Mouse (Mus musculus) stomach, embryonic 16.5 days (tissue): ENCODE measurements at regions not wholly inside any gene's neighbourhood (a gene's known extent, or its start where the extent isn't known, plus 50 kb on each side); places are given as distances from the start of the nearest gene placed in this dataset.

Experiments used
- ATAC-seq: fragments of 200-750 bp; cut with Nextera tagmentation; 2 replicates; pipeline ENCODE4 v1.8.0; 2017; ENCODE audit warnings: moderate number of reproducible peaks, moderate TSS enrichment; ENCODE audit not compliant: insufficient read depth, low FRiP score
- H3K27ac ChIP-seq: fragments of 300-500 bp; sonication (generic); 2 replicates; pipeline ENCODE4 v1.5.1; 2014; ENCODE audit warnings: low read length
- H3K27me3 ChIP-seq: fragments of 300-500 bp; sonication (generic); 2 replicates; pipeline ENCODE4 v1.6.1; 2014; ENCODE audit warnings: low read length, control low read depth, mixed read lengths; ENCODE audit not compliant: control insufficient read depth, insufficient read depth
- H3K36me3 ChIP-seq: fragments of 300-500 bp; sonication (generic); 2 replicates; pipeline ENCODE4 v1.6.1; 2014; ENCODE audit warnings: low read length; ENCODE audit not compliant: control insufficient read depth, insufficient read depth
- H3K4me1 ChIP-seq: fragments of 300-500 bp; sonication (generic); 2 replicates; pipeline ENCODE4 v1.6.1; 2014; ENCODE audit warnings: low read length, control low read depth, mixed read lengths; ENCODE audit not compliant: control insufficient read depth, insufficient read depth
- H3K4me2 ChIP-seq: fragments of 300-500 bp; sonication (generic); 2 replicates; pipeline ENCODE4 v1.6.1; 2014; ENCODE audit warnings: low read depth, low read length, mixed read lengths
- H3K4me3 ChIP-seq: fragments of 300-500 bp; sonication (generic); replicated peaks from 2 replicates; pipeline ENCODE4 v1.5.1; 2014; ENCODE audit warnings: mild to moderate bottlenecking, low read length
- H3K9ac ChIP-seq: fragments of 300-500 bp; sonication (generic); 2 replicates; pipeline ENCODE4 v1.6.1; 2014; ENCODE audit warnings: low read length
- H3K9me3 ChIP-seq: fragments of 300-500 bp; sonication (generic); replicated peaks from 2 replicates; pipeline ENCODE4 v1.6.1; 2016; ENCODE audit warnings: low read length, control low read depth; ENCODE audit not compliant: control insufficient read depth
- WGBS: fragments of 180-500 bp; shearing (Covaris S2); extraction: QIAGEN DNeasy Blood & Tissue Kit; methylation state at CpG from one replicate; pipeline ENCODE4 v1.1.7; 2014; 5-methylcytosine and 5-hydroxymethylcytosine counted together

- no peak overlapping the region for H3K9ac ChIP-seq
- ATAC-seq = no peak
- H3K4me2 ChIP-seq = no peak overlapping the region
- no peak overlapping the region for H3K27ac ChIP-seq
- WGBS = 61% methylated on average over 11 of the region's 11 CpGs
- no peaks in the 10 kb centered on the region for H3K36me3 ChIP-seq
- H3K4me1 ChIP-seq = peaks cover 24% of the 10 kb centered on the region
- no peaks in the 10 kb centered on the region for H3K9me3 ChIP-seq
- H3K4me3 ChIP-seq = no peak overlapping the region
- no peaks in the 10 kb centered on the region for H3K27me3 ChIP-seq
These were observed 51.8 kb upstream of the Hnrnpa3 start for GRCm38 (mm10) chr2:75607010-75607915.

DNA sequence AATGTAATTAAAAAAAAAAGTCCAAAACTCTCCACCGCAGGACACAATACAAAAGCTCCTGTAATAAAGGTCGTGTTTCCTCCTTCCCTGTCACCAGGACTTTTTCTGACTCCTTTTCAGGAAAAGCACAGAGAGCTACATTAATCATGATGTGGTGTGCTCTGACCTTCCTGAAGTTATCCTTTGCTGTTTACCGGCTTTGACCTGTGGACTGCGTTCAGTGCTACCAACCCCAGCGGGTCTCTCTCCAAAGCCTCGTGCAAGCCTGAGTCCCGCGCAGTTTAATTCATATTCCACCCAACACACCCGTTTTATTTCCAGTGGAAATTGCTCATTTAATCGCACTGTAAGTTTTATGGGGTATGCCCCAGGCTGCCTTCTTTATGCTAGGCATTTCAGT, 51.1 kb upstream of the Hnrnpa3 start:
- no peaks in the 10 kb centered on the region for H3K27me3 ChIP-seq
- no peak for ATAC-seq
- WGBS = 50% methylated on average over 10 of the region's 10 CpGs
- H3K27ac ChIP-seq = peak overlapping the region; percentile 77; the same call in 1 of the 2 replicates
- 0 out of 2 replicates have a peak overlapping the region, but pooled peaks have one; percentile 35 for H3K9ac ChIP-seq
- peaks cover 31% of the 10 kb centered on the region for H3K4me1 ChIP-seq
- H3K4me3 ChIP-seq = no peak overlapping the region
- H3K9me3 ChIP-seq = no peaks in the 10 kb centered on the region
- H3K36me3 ChIP-seq = no peaks in the 10 kb centered on the region
- H3K4me2 ChIP-seq = no peak overlapping the region

GRCm38 (mm10) chr2:75608482-75608881, 50.6 kb upstream of the Hnrnpa3 start:
- Histone ChIP-seq H3K27me3 (no peaks in the 10 kb centered on the region), H3K9me3 (no peaks in the 10 kb centered on the region), H3K9ac (0 out of 2 replicates have a peak overlapping the region, but pooled peaks have one; percentile 35), H3K4me3 (no peak overlapping the region), H3K4me1 (peaks cover 34% of the 10 kb centered on the region), H3K36me3 (no peaks in the 10 kb centered on the region), H3K27ac (peak overlapping the region; percentile 77), H3K4me2 (peak overlapping the region; percentile 50)
- no peak for ATAC-seq
- 46% methylated on average over 15 of the region's 15 CpGs for WGBS

GRCm38 (mm10) chr2:75609150-75609946, 49.7 kb upstream of the Hnrnpa3 start:
- H3K4me1 ChIP-seq = peaks cover 37% of the 10 kb centered on the region
- no peaks in the 10 kb centered on the region for H3K9me3 ChIP-seq
- peak overlapping the region; percentile 56 for H3K9ac ChIP-seq
- no peaks in the 10 kb centered on the region for H3K27me3 ChIP-seq
- peak overlapping the region; percentile 77 for H3K27ac ChIP-seq
- no peaks in the 10 kb centered on the region for H3K36me3 ChIP-seq
- H3K4me3 ChIP-seq = peak overlapping the region; percentile 28
- peak; percentile 44; the same call in 1 of the 2 replicates for ATAC-seq
- WGBS = 20% methylated on average over 27 of the region's 27 CpGs
- peak overlapping the region; percentile 50 for H3K4me2 ChIP-seq
